Mouse (Mus musculus) cerebellum, postnatal 4 days (tissue): Measurements from ENCODE around the gene Zkscan1.
"Not testable (repeated sequence)": the region's sequence is repeated elsewhere in the genome, so short reads cannot be mapped to it uniquely, and the experiment has no call there.

Experiments used
- DNase-seq, 2 experiments: peaks; one replicate each; pipeline ENCODE4 v3.0.0; 2022; ENCODE audit warnings: low spot score in 2 of 2, mixed read lengths in 1 of 2

Zkscan1 gene

GRCm38 (mm10) chr5:138084996-138085395 is at the start of gene Zkscan1:
TSS of gene Zkscan1 (plus strand) at chr5:138085084.
- DNase-seq = peak; percentile 23 to 69

GRCm38 (mm10) chr5:138052894-138053293 is 32.0 kb upstream of the Zkscan1 start, which contains the start of gene Smok3c:
TSS of gene Smok3c (plus strand) at chr5:138053194.
- not testable (repeated sequence) for DNase-seq

- no peak for DNase-seq
Measured at GRCm38 (mm10) chr5:138073803-138074202, 11.1 kb upstream of the Zkscan1 start.

- no peak for DNase-seq
Measured at GRCm38 (mm10) chr5:138075684-138076083, 9.2 kb upstream of the Zkscan1 start.

- DNase-seq = no peak
Measured at GRCm38 (mm10) chr5:138076148-138076547, 8.7 kb upstream of the Zkscan1 start.

GRCm38 (mm10) chr5:138080456-138080855 is 4.4 kb upstream of the Zkscan1 start:
- no peak for DNase-seq

- DNase-seq = no peak
Measured at GRCm38 (mm10) chr5:138081446-138081845, 3.4 kb upstream of the Zkscan1 start.

GRCm38 (mm10) chr5:138083318-138083900 is 1.5 kb upstream of the Zkscan1 start:
- DNase-seq = no peak

GRCm38 (mm10) chr5:138083936-138084335 is 948 bp upstream of the Zkscan1 start:
- no peak for DNase-seq

GRCm38 (mm10) chr5:138084507-138084906 is 377 bp upstream of the Zkscan1 start:
- DNase-seq = no peak

- DNase-seq = peak; percentile 12 to 25
Measured at GRCm38 (mm10) chr5:138085421-138085911, 582 bp downstream of the Zkscan1 start.

GRCm38 (mm10) chr5:138086842-138087241 is 2.0 kb downstream of the Zkscan1 start:
- DNase-seq = no peak

GRCm38 (mm10) chr5:138088366-138088765 is 3.5 kb downstream of the Zkscan1 start:
- no peak for DNase-seq

- DNase-seq = no peak
Measured at GRCm38 (mm10) chr5:138089108-138089551, 4.2 kb downstream of the Zkscan1 start.

GRCm38 (mm10) chr5:138090271-138090670 is 5.4 kb downstream of the Zkscan1 start:
- no peak for DNase-seq

- DNase-seq = no peak
Measured at GRCm38 (mm10) chr5:138090737-138091136, 5.9 kb downstream of the Zkscan1 start.

- no peak for DNase-seq
Measured at GRCm38 (mm10) chr5:138092771-138093170, 7.9 kb downstream of the Zkscan1 start.

- DNase-seq = no peak
Measured at GRCm38 (mm10) chr5:138094474-138094873, 9.6 kb downstream of the Zkscan1 start.

GRCm38 (mm10) chr5:138104976-138105375 is 20.1 kb downstream of the Zkscan1 start:
- DNase-seq = no peak

GRCm38 (mm10) chr5:138107130-138107529 is 22.2 kb downstream of the Zkscan1 start:
- no peak for DNase-seq

GRCm38 (mm10) chr5:138109847-138110396 is 25.0 kb downstream of the Zkscan1 start:
- DNase-seq = not testable (repeated sequence)

GRCm38 (mm10) chr5:138116255-138117198 is 31.6 kb downstream of the Zkscan1 start, which contains the start of gene Zscan21:
TSS of gene Zscan21 (plus strand) at chr5:138116903.
- peak; percentile 67 to 83 for DNase-seq
